Mouse (Mus musculus) MEL (cell line): ENCODE results near the gene Ube2g2. TPM values are rescaled to one million over a fixed set of nuclear protein-coding genes. Genes with fewer than 3 reads are reported as not detected.

Source experiments
- DNase-seq: peaks from one replicate; pipeline ENCODE4 v3.0.0; 2011; ENCODE audit warnings: low read depth, low spot score
- H3K27ac ChIP-seq: 2 replicates; pipeline ENCODE4 v1.5.1; 2012; ENCODE audit warnings: low read depth, mild to moderate bottlenecking, control low read depth, low read length, moderate library complexity; ENCODE audit not compliant: control insufficient read depth
- H3K27me3 ChIP-seq, 2 experiments: fragments of 150-350 bp in 1 of 2; sonication (generic) in 1 of 2; 2 replicates each; pipeline ENCODE4 v1.6.1; 2012; ENCODE audit warnings: low read length in 2 of 2, mild to moderate bottlenecking in 2 of 2, improper control_type of control experiment in 1 of 2, moderate library complexity in 1 of 2; ENCODE audit not compliant: insufficient read depth in 2 of 2, control insufficient read depth in 1 of 2
- H3K36me3 ChIP-seq, 2 experiments: 2 replicates each; pipeline ENCODE4 v1.6.1; 2012 to 2014; ENCODE audit warnings: low read length in 2 of 2, improper control_type of control experiment in 1 of 2, inconsistent platforms in 1 of 2, mild to moderate bottlenecking in 1 of 2; ENCODE audit not compliant: insufficient read depth in 2 of 2, control insufficient read depth in 1 of 2
- H3K4me1 ChIP-seq, 2 experiments: fragments of 150-350 bp in 1 of 2; sonication (generic) in 1 of 2; 2 replicates each; pipeline ENCODE4 v1.6.1; 2012; ENCODE audit warnings: low read length in 2 of 2, improper control_type of control experiment in 1 of 2, mild to moderate bottlenecking in 1 of 2; ENCODE audit not compliant: insufficient read depth in 2 of 2, control insufficient read depth in 1 of 2
- H3K4me3 ChIP-seq, 2 experiments: fragments of 150-350 bp in 1 of 2; sonication (generic) in 1 of 2; 2 replicates each; pipeline ENCODE4 v1.5.1; 2012; ENCODE audit warnings: low read depth in 2 of 2, low read length in 2 of 2, mild to moderate bottlenecking in 2 of 2, moderate library complexity in 2 of 2, control low read depth in 1 of 2, improper control_type of control experiment in 1 of 2; ENCODE audit not compliant: control insufficient read depth in 1 of 2, insufficient read depth in 1 of 2
- H3K79me2 ChIP-seq: 2 replicates; pipeline ENCODE4 v1.6.1; 2012; ENCODE audit warnings: mild to moderate bottlenecking, low read length, moderate library complexity; ENCODE audit not compliant: control insufficient read depth, poor library complexity, insufficient read depth
- H3K9ac ChIP-seq: 2 replicates; pipeline ENCODE4 v1.6.1; 2012; ENCODE audit warnings: low read depth, mild to moderate bottlenecking, control low read depth, low read length, moderate library complexity; ENCODE audit not compliant: control insufficient read depth, poor library complexity, severe bottlenecking
- H3K9me3 ChIP-seq: fragments of 150-350 bp; sonication (generic); replicated peaks from 2 replicates; pipeline ENCODE4 v1.6.1; 2012; ENCODE audit warnings: mild to moderate bottlenecking, low read length, improper control_type of control experiment, moderate library complexity; ENCODE audit not compliant: insufficient read depth
- CHD1 ChIP-seq: IDR thresholded peaks from 2 replicates; pipeline ENCODE4 v1.6.1; 2012; ENCODE audit warnings: low read depth, mild to moderate bottlenecking, inconsistent platforms, low read length, improper control_type of control experiment
- CHD2 ChIP-seq: IDR thresholded peaks from 2 replicates; pipeline ENCODE4 v1.6.1; 2011; ENCODE audit warnings: low read length, improper control_type of control experiment
- CTCF ChIP-seq, 3 experiments: IDR thresholded peaks in 2 of 3; conservative IDR thresholded peaks in 1 of 3; 2 replicates each; pipeline ENCODE4 v1.5.1; 2011 to 2012; ENCODE audit warnings: low read length in 3 of 3, low read depth in 2 of 3, mild to moderate bottlenecking in 2 of 3, improper control_type of control experiment in 1 of 3, inconsistent platforms in 1 of 3, mixed read lengths in 1 of 3, moderate library complexity in 1 of 3; ENCODE audit not compliant: control insufficient read depth in 1 of 3, insufficient read depth in 1 of 3, poor library complexity in 1 of 3, severe bottlenecking in 1 of 3
- E2F4 ChIP-seq: IDR thresholded peaks from 2 replicates; pipeline ENCODE4 v1.6.1; 2011; ENCODE audit warnings: low read depth, low read length, improper control_type of control experiment, borderline replicate concordance
- EP300 ChIP-seq, 2 experiments: IDR thresholded peaks; 2 replicates each; pipeline ENCODE4 v1.6.1; 2011; ENCODE audit warnings: improper control_type of control experiment in 2 of 2, low read length in 2 of 2, low read depth in 1 of 2, mild to moderate bottlenecking in 1 of 2
- GABPA ChIP-seq: IDR thresholded peaks from 2 replicates; pipeline ENCODE4 v1.6.1; 2012; ENCODE audit warnings: low read depth, mild to moderate bottlenecking, inconsistent platforms, low read length, improper control_type of control experiment, moderate library complexity
- MAX ChIP-seq: IDR thresholded peaks from 2 replicates; pipeline ENCODE4 v1.6.1; 2011; ENCODE audit warnings: low read length, improper control_type of control experiment
- MAZ ChIP-seq: IDR thresholded peaks from 2 replicates; pipeline ENCODE4 v1.6.1; 2012; ENCODE audit warnings: low read depth, mild to moderate bottlenecking, inconsistent platforms, low read length, improper control_type of control experiment
- MEF2A ChIP-seq: IDR thresholded peaks from 2 replicates; pipeline ENCODE4 v1.6.1; 2014; ENCODE audit warnings: low read depth, mild to moderate bottlenecking, inconsistent platforms, low read length, improper control_type of control experiment; ENCODE audit not compliant: poor library complexity, insufficient replicate concordance, severe bottlenecking; ENCODE audit errors: extremely low read depth
- MXI1 ChIP-seq: IDR thresholded peaks from 2 replicates; pipeline ENCODE4 v1.6.1; 2011; ENCODE audit warnings: mild to moderate bottlenecking, low read depth, low read length, improper control_type of control experiment
- MYB ChIP-seq: IDR thresholded peaks from 2 replicates; pipeline ENCODE4 v1.6.1; 2011; ENCODE audit warnings: mild to moderate bottlenecking, low read depth, low read length, improper control_type of control experiment
- MYC ChIP-seq: IDR thresholded peaks from 2 replicates; pipeline ENCODE4 v1.6.1; 2011; ENCODE audit warnings: low read depth, mild to moderate bottlenecking, low read length, improper control_type of control experiment, moderate library complexity
- POLR2AphosphoS2 ChIP-seq: IDR thresholded peaks from 2 replicates; pipeline ENCODE4 v1.6.1; 2011; ENCODE audit warnings: low read length, improper control_type of control experiment
- POLR2AphosphoS5 ChIP-seq: IDR thresholded peaks from 2 replicates; pipeline ENCODE4 v1.6.1; 2012; ENCODE audit warnings: low read depth, borderline replicate concordance, mild to moderate bottlenecking, inconsistent platforms, low read length, moderate library complexity, mixed read lengths
- RAD21 ChIP-seq: IDR thresholded peaks from 2 replicates; pipeline ENCODE4 v1.6.1; 2011; ENCODE audit warnings: mild to moderate bottlenecking, low read depth, low read length, improper control_type of control experiment
- SIN3A ChIP-seq: IDR thresholded peaks from 2 replicates; pipeline ENCODE4 v1.6.1; 2012; ENCODE audit warnings: low read length, improper control_type of control experiment, inconsistent platforms
- SMC3 ChIP-seq: IDR thresholded peaks from 2 replicates; pipeline ENCODE4 v1.6.1; 2011; ENCODE audit warnings: low read depth, low read length, improper control_type of control experiment
- TCF12 ChIP-seq: IDR thresholded peaks from 2 replicates; pipeline ENCODE4 v1.6.1; 2014; ENCODE audit warnings: low read depth, mild to moderate bottlenecking, inconsistent platforms, low read length, improper control_type of control experiment, moderate library complexity
- UBTF ChIP-seq: IDR thresholded peaks from 2 replicates; pipeline ENCODE4 v1.6.1; 2012; ENCODE audit warnings: low read depth, mild to moderate bottlenecking, inconsistent platforms, low read length, improper control_type of control experiment, moderate library complexity, borderline replicate concordance; ENCODE audit not compliant: insufficient read depth
- USF1 ChIP-seq: IDR thresholded peaks from 2 replicates; pipeline ENCODE4 v1.6.1; 2014; ENCODE audit warnings: low read depth, mild to moderate bottlenecking, inconsistent platforms, low read length, improper control_type of control experiment, moderate library complexity
- USF2 ChIP-seq, 2 experiments: IDR thresholded peaks; 2 replicates each; pipeline ENCODE4 v1.6.1; 2011 to 2012; ENCODE audit warnings: improper control_type of control experiment in 2 of 2, low read length in 2 of 2, borderline replicate concordance in 1 of 2, inconsistent platforms in 1 of 2, low read depth in 1 of 2, mild to moderate bottlenecking in 1 of 2; ENCODE audit not compliant: insufficient read depth in 1 of 2
- ZC3H11A ChIP-seq: IDR thresholded peaks from 2 replicates; pipeline ENCODE4 v1.6.1; 2012; ENCODE audit warnings: low read depth, mild to moderate bottlenecking, inconsistent platforms, low read length, improper control_type of control experiment
- ZKSCAN1 ChIP-seq: IDR thresholded peaks from 2 replicates; pipeline ENCODE4 v1.6.1; 2012; ENCODE audit warnings: low read depth, mild to moderate bottlenecking, inconsistent platforms, low read length, improper control_type of control experiment, moderate library complexity
- ZNF384 ChIP-seq: IDR thresholded peaks from 2 replicates; pipeline ENCODE4 v1.6.1; 2012; ENCODE audit warnings: low read depth, mild to moderate bottlenecking, inconsistent platforms, low read length, improper control_type of control experiment
- polyA plus RNA-seq, 2 experiments: library from polyadenylated mRNA; stranded (reverse) in 1 of 2; unstranded in 1 of 2; fragments of >175 nt in 1 of 2; fragments of >200 nt in 1 of 2; gene quantifications; 2 replicates each; pipeline versions ENCODE4 v1.2.1 to v1.2.4; 2012; ENCODE audit warnings: low replicate concordance in 2 of 2, low read depth in 1 of 2; ENCODE audit not compliant: insufficient read length in 2 of 2, insufficient read depth in 1 of 2, missing spikeins in 1 of 2
- total RNA-seq: library from RNA; depleted of rRNA; stranded (reverse); fragments of 300-350 nt; gene quantifications from 2 replicates; pipeline ENCODE4 v1.2.3, GENCODE M21; 2012

Gene Ube2g2
- total and polyA plus RNA-seq, 3 experiments = 62.4 to 112 TPM; not detected in 1

- H3K9ac ChIP-seq = no peak overlapping the region
- H3K36me3 ChIP-seq = no peaks in the 10 kb centered on the region
- H3K27me3 ChIP-seq = no peaks in the 10 kb centered on the region
- H3K4me3 ChIP-seq = no peak overlapping the region
- TF ChIP-seq CHD1 = no peak
- TF ChIP-seq RAD21 = no peak
- no peak for TF ChIP-seq ZKSCAN1
- TF ChIP-seq MYB = no peak
- TF ChIP-seq ZNF384 = no peak
- no peak for TF ChIP-seq SMC3
- no peak for TF ChIP-seq MAX
- TF ChIP-seq GABPA = no peak
- no peak for TF ChIP-seq POLR2AphosphoS2
- no peak for TF ChIP-seq SIN3A
- no peak for TF ChIP-seq MYC
- TF ChIP-seq CHD2 = no peak
- no peak for TF ChIP-seq UBTF
- no peaks in the 10 kb centered on the region for H3K79me2 ChIP-seq
- no peak for DNase-seq
- no peaks in the 10 kb centered on the region for H3K9me3 ChIP-seq
- no peak overlapping the region for H3K27ac ChIP-seq
- peaks cover under 1 to 7% of the 10 kb centered on the region in 2 experiments; a peak in 3 of 4 replicates for H3K4me1 ChIP-seq
Observed at GRCm38 (mm10) chr10:77573162-77573561, 48.9 kb upstream of the Ube2g2 start.

- H3K79me2 ChIP-seq = peaks cover 17% of the 10 kb centered on the region
- H3K9me3 ChIP-seq = no peaks in the 10 kb centered on the region
- H3K9ac ChIP-seq = no peak overlapping the region; the same call in 1 of the 2 replicates
- no peaks in the 10 kb centered on the region for H3K27me3 ChIP-seq
- H3K4me1 ChIP-seq = peaks cover 9 to 26% of the 10 kb centered on the region in 2 experiments
- peaks cover 0 to 22% of the 10 kb centered on the region in 2 experiments; a peak in 2 of 4 replicates for H3K36me3 ChIP-seq
- TF ChIP-seq MAZ (no peak), MYB (no peak), TCF12 (no peak), CTCF (IDR thresholded peaks at IDR 0.05 in 2 of 3, conservative IDR thresholded peaks at IDR 0.05 in 1 of 3; ENCODE audit: control insufficient read depth in 1 of 3, insufficient read depth in 1 of 3, low read depth in 2 of 3, low read length in 3 of 3, poor library complexity in 1 of 3, severe bottlenecking in 1 of 3) (no peak), USF1 (no peak), EP300 (IDR thresholded peaks at IDR 0.05; ENCODE audit: low read depth in 1 of 2, low read length in 2 of 2) (no peak), MYC (no peak), ZKSCAN1 (no peak), POLR2AphosphoS5 (no peak), USF2 (IDR thresholded peaks at IDR 0.05; ENCODE audit: borderline replicate concordance in 1 of 2, insufficient read depth in 1 of 2, low read depth in 1 of 2, low read length in 2 of 2) (no peak), MXI1 (no peak), MEF2A (no peak), ZC3H11A (no peak), E2F4 (no peak)
- H3K27ac ChIP-seq = no peak overlapping the region
- DNase-seq = no peak
- H3K4me3 ChIP-seq = peak overlapping the region in 1 of 2 experiments; percentile 60; a peak in 1 of 4 replicates
Observed at GRCm38 (mm10) chr10:77580027-77580920, 41.8 kb upstream of the Ube2g2 start.
